Mouse (Mus musculus) C2C12 (cell line): ENCODE measurements around the gene Haghl.

ENCODE experiments used
- CEBPB ChIP-seq: IDR thresholded peaks from one replicate; pipeline ENCODE4 v1.6.1; 2011; ENCODE audit warnings: low read depth, mild to moderate bottlenecking, control low read depth, moderate library complexity
- CTCF ChIP-seq: IDR thresholded peaks from one replicate; pipeline ENCODE4 v1.5.1; 2011; ENCODE audit not compliant: control insufficient read depth, insufficient read depth, insufficient read length
- FOSL1 ChIP-seq: IDR thresholded peaks from one replicate; pipeline ENCODE4 v1.8.0; 2011; ENCODE audit warnings: mild to moderate bottlenecking, low read length; ENCODE audit not compliant: poor library complexity, insufficient read depth, severe bottlenecking
- MAX ChIP-seq: IDR thresholded peaks from one replicate; pipeline ENCODE4 v1.6.1; 2011; ENCODE audit warnings: mild to moderate bottlenecking, control low read depth
- MYOD1 ChIP-seq: IDR thresholded peaks from one replicate; pipeline ENCODE4 v1.6.1; 2011; ENCODE audit warnings: low read depth; ENCODE audit not compliant: control insufficient read depth, insufficient read length
- MYOG ChIP-seq: IDR thresholded peaks from one replicate; pipeline ENCODE4 v1.6.1; 2011; ENCODE audit not compliant: control insufficient read depth, insufficient read length; ENCODE audit errors: extremely low read depth
- USF1 ChIP-seq: IDR thresholded peaks from one replicate; pipeline ENCODE4 v1.6.1; 2011; ENCODE audit warnings: low read depth, mild to moderate bottlenecking, control low read depth, moderate library complexity

GRCm38 (mm10) chr17:25825984-25826570, 40.6 kb upstream of the Haghl start:
- TF ChIP-seq CTCF (no peak), MYOD1 (no peak), USF1 (no peak), MAX (no peak), FOSL1 (no peak), CEBPB (no peak), MYOG (no peak)
